Mouse (Mus musculus): Measurements from ENCODE around the gene Reep6. TPM values are rescaled to one million over a fixed set of nuclear protein-coding genes. Genes with fewer than 3 reads are reported as not detected.
"Not testable (repeated sequence)": the region's sequence is repeated elsewhere in the genome, so short reads cannot be mapped to it uniquely, and the experiment has no call there.

Reep6 gene
- polyA plus RNA-seq, 1 experiment from 2014 or later: 1.8 TPM

- Histone ChIP-seq H3K36me3 (ENCODE audit: control insufficient read depth, insufficient read depth) (no peaks in the 10 kb centered on the region), H3K9me3 (replicated peaks; ENCODE audit: control insufficient read depth, low read length) (no peaks in the 10 kb centered on the region), H3K27me3 (ENCODE audit: control insufficient read depth, insufficient read depth, low read length) (peaks cover 62% of the 10 kb centered on the region), H3K27ac (ENCODE audit: low read length) (no peak overlapping the region; the same call in 1 of the 2 replicates), H3K9ac (ENCODE audit: low read length) (no peak overlapping the region), H3K4me3 (ENCODE audit: low read length) (peak overlapping the region; percentile 30), H3K4me2 (ENCODE audit: low read depth, low read length) (peak overlapping the region; percentile 61), H3K4me1 (ENCODE audit: control insufficient read depth, insufficient read depth, low read length) (peaks cover 32% of the 10 kb centered on the region)
- 40% methylated on average over 13 of the region's 13 CpGs for WGBS
- peak; percentile 1; the same call in 1 of the 2 replicates for ATAC-seq (replicated peaks; ENCODE audit: extremely low read depth, insufficient read depth, low FRiP score)
Observed at GRCm38 (mm10) chr10:80343425-80343895, 13.7 kb downstream of the Reep6 start.

- peaks cover 38% of the 10 kb centered on the region for H3K4me1 ChIP-seq (ENCODE audit: control insufficient read depth, insufficient read depth, low read length)
- H3K9me3 ChIP-seq (replicated peaks; ENCODE audit: control insufficient read depth, low read length): no peaks in the 10 kb centered on the region
- H3K27ac ChIP-seq (ENCODE audit: low read length): peak overlapping the region; percentile 32; the same call in 1 of the 2 replicates
- no peak overlapping the region for H3K4me3 ChIP-seq (ENCODE audit: low read length)
- H3K36me3 ChIP-seq (ENCODE audit: control insufficient read depth, insufficient read depth): no peaks in the 10 kb centered on the region
- no peak overlapping the region for H3K9ac ChIP-seq (ENCODE audit: low read length)
- no peak for ATAC-seq (replicated peaks; ENCODE audit: extremely low read depth, insufficient read depth, low FRiP score)
- peaks cover 69% of the 10 kb centered on the region for H3K27me3 ChIP-seq (ENCODE audit: control insufficient read depth, insufficient read depth, low read length)
- H3K4me2 ChIP-seq (ENCODE audit: low read depth, low read length): no peak overlapping the region
- 22% methylated on average over 9 of the region's 9 CpGs for WGBS
Observed at GRCm38 (mm10) chr10:80344131-80344661, 14.4 kb downstream of the Reep6 start.

DNA sequence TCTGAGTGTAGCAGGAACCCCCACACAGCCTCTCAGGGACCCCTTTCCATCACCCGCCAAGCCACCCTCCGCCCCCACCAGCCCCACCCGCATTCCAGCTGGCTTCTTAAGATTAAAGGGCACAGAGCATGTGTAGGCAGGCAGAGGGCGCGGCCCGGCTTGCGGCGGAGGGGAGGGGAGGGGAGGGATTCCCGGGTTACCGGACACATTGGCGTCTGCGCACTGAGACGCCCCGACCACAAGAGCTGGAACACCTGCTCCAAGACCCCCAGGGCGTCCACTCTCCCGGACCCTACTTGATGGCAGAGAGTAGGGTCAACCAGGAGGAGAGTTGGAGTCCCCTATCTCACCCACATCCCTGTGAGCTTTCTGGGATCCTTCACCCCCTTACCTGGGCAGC is 15.4 kb downstream of the Reep6 start:
- Histone ChIP-seq H3K4me2 (ENCODE audit: low read depth, low read length) (peak overlapping the region; percentile 33; the same call in 1 of the 2 replicates), H3K27me3 (ENCODE audit: control insufficient read depth, insufficient read depth, low read length) (peaks cover 77% of the 10 kb centered on the region), H3K36me3 (ENCODE audit: control insufficient read depth, insufficient read depth) (no peaks in the 10 kb centered on the region), H3K4me3 (ENCODE audit: low read length) (no peak overlapping the region), H3K9me3 (replicated peaks; ENCODE audit: control insufficient read depth, low read length) (no peaks in the 10 kb centered on the region), H3K27ac (ENCODE audit: low read length) (no peak overlapping the region), H3K4me1 (ENCODE audit: control insufficient read depth, insufficient read depth, low read length) (peaks cover 38% of the 10 kb centered on the region), H3K9ac (ENCODE audit: low read length) (peak overlapping the region; percentile 22; the same call in 1 of the 2 replicates)
- WGBS: 10% methylated on average over 16 of the region's 16 CpGs
- ATAC-seq (replicated peaks; ENCODE audit: extremely low read depth, insufficient read depth, low FRiP score): no peak

GRCm38 (mm10) chr10:80345929-80346328 is 16.2 kb downstream of the Reep6 start:
- H3K4me3 ChIP-seq (ENCODE audit: low read length); H3K36me3 ChIP-seq (ENCODE audit: control insufficient read depth, insufficient read depth); H3K9ac ChIP-seq (ENCODE audit: low read length); H3K4me2 ChIP-seq (ENCODE audit: low read depth, low read length); H3K27ac ChIP-seq (ENCODE audit: low read length); ATAC-seq (replicated peaks; ENCODE audit: extremely low read depth, insufficient read depth, low FRiP score); H3K9me3 ChIP-seq (replicated peaks; ENCODE audit: control insufficient read depth, low read length): not testable (repeated sequence)
- Histone ChIP-seq H3K27me3 (ENCODE audit: control insufficient read depth, insufficient read depth, low read length) (peaks cover 74% of the 10 kb centered on the region), H3K4me1 (ENCODE audit: control insufficient read depth, insufficient read depth, low read length) (peaks cover 38% of the 10 kb centered on the region)
- 81% methylated on average over 5 of the region's 6 CpGs for WGBS

- H3K36me3 ChIP-seq (ENCODE audit: control insufficient read depth, insufficient read depth): no peaks in the 10 kb centered on the region
- ATAC-seq (replicated peaks; ENCODE audit: extremely low read depth, insufficient read depth, low FRiP score): no peak
- peak overlapping the region; percentile 64 for H3K9ac ChIP-seq (ENCODE audit: low read length)
- H3K4me3 ChIP-seq (ENCODE audit: low read length): peak overlapping the region; percentile 51
- no peak overlapping the region for H3K27ac ChIP-seq (ENCODE audit: low read length)
- H3K9me3 ChIP-seq (replicated peaks; ENCODE audit: control insufficient read depth, low read length): no peaks in the 10 kb centered on the region
- peak overlapping the region; percentile 64 for H3K4me2 ChIP-seq (ENCODE audit: low read depth, low read length)
- H3K4me1 ChIP-seq (ENCODE audit: control insufficient read depth, insufficient read depth, low read length): peaks cover 36% of the 10 kb centered on the region
- 6% methylated on average over 17 of the region's 17 CpGs for WGBS
- peaks cover 67% of the 10 kb centered on the region for H3K27me3 ChIP-seq (ENCODE audit: control insufficient read depth, insufficient read depth, low read length)
Observed at GRCm38 (mm10) chr10:80347514-80347967, 17.8 kb downstream of the Reep6 start.

- ATAC-seq (replicated peaks; ENCODE audit: extremely low read depth, insufficient read depth, low FRiP score): peak; percentile 55
- 2% methylated on average over 34 of the region's 42 CpGs for WGBS
- H3K4me3 ChIP-seq (ENCODE audit: low read length): peak within 1 kb of the TSS; percentile 51
- peak within 1 kb of the TSS; percentile 64 for H3K9ac ChIP-seq (ENCODE audit: low read length)
- H3K4me1 ChIP-seq (ENCODE audit: control insufficient read depth, insufficient read depth, low read length): peaks cover 29% of the 10 kb centered on the region
- H3K36me3 ChIP-seq (ENCODE audit: control insufficient read depth, insufficient read depth): no peaks in the 10 kb centered on the region
- H3K4me2 ChIP-seq (ENCODE audit: low read depth, low read length): peak within 1 kb of the TSS; percentile 64
- H3K27me3 ChIP-seq (ENCODE audit: control insufficient read depth, insufficient read depth, low read length): peaks cover 68% of the 10 kb centered on the region
- H3K27ac ChIP-seq (ENCODE audit: low read length): 0 out of 2 replicates have a peak within 1 kb of the TSS, but pooled peaks have one; percentile 22
- no peaks in the 10 kb centered on the region for H3K9me3 ChIP-seq (replicated peaks; ENCODE audit: control insufficient read depth, low read length)
Observed at GRCm38 (mm10) chr10:80348244-80348781, 18.6 kb downstream of the Reep6 start, which contains the start of gene Adamtsl5. Adamtsl5 (minus strand) TSS chr10:80348412.

DNA sequence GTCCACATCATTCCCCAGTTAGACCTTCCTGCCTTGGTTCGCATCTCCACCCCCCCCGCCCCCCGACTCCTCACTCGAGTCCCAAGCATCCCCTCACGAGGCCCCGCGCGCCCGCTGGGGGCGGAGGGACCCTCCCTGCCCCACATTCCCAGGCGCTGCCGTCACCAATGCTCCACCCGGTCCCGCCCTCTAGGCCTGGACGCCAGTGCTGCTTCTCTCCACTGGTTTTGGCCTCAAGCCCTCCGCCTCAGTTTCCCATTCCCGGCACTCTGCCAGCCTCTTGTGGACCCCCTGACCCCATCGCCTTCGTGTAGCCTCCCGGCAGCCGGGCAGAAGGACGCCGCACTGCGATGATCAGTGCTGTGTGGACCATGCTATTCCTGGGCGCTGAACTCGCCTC is 19.2 kb downstream of the Reep6 start:
- Histone ChIP-seq H3K27ac (ENCODE audit: low read length) (no peak overlapping the region), H3K9me3 (replicated peaks; ENCODE audit: control insufficient read depth, low read length) (no peaks in the 10 kb centered on the region)

DNA sequence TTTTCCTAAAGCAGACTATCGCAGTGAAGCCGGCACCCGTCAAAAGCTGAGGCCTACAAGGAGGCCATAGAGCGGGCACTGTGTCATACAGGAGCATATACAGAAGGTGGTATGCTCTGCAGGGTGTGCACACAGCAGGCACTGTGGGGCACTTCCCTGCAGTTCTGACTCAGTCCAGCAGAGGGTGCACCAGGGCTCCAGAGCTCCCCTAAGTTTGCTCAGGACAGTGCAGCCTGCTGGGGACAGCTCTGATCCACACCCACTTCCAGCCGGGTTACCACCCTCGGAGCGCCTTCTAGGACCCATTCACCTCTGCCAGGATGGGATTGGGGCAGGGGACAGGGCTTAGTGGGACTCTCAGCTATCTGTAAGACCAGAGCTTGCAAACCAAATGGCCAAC is 20.5 kb downstream of the Reep6 start:
- Histone ChIP-seq H3K9me3 (replicated peaks; ENCODE audit: control insufficient read depth, low read length) (no peaks in the 10 kb centered on the region), H3K9ac (ENCODE audit: low read length) (no peak overlapping the region), H3K27ac (ENCODE audit: low read length) (no peak overlapping the region), H3K27me3 (ENCODE audit: control insufficient read depth, insufficient read depth, low read length) (peaks cover 70% of the 10 kb centered on the region), H3K4me3 (ENCODE audit: low read length) (no peak overlapping the region), H3K4me2 (ENCODE audit: low read depth, low read length) (no peak overlapping the region), H3K36me3 (ENCODE audit: control insufficient read depth, insufficient read depth) (no peaks in the 10 kb centered on the region), H3K4me1 (ENCODE audit: control insufficient read depth, insufficient read depth, low read length) (peaks cover 13% of the 10 kb centered on the region)
- WGBS: 2% methylated on average over 7 of the region's 7 CpGs
- ATAC-seq (replicated peaks; ENCODE audit: extremely low read depth, insufficient read depth, low FRiP score): peak; percentile 49

More for the DNA sequence above, 19.2 kb downstream of the Reep6 start:
- H3K36me3 ChIP-seq (ENCODE audit: control insufficient read depth, insufficient read depth): no peaks in the 10 kb centered on the region
- H3K4me3 ChIP-seq (ENCODE audit: low read length): peak overlapping the region; percentile 51
- peaks cover 67% of the 10 kb centered on the region for H3K27me3 ChIP-seq (ENCODE audit: control insufficient read depth, insufficient read depth, low read length)
- peak overlapping the region; percentile 64 for H3K4me2 ChIP-seq (ENCODE audit: low read depth, low read length)
- ATAC-seq (replicated peaks; ENCODE audit: extremely low read depth, insufficient read depth, low FRiP score): 0 out of 2 replicates have a peak, but pooled peaks have one; percentile 7
- peak overlapping the region; percentile 64 for H3K9ac ChIP-seq (ENCODE audit: low read length)
- H3K4me1 ChIP-seq (ENCODE audit: control insufficient read depth, insufficient read depth, low read length): peaks cover 25% of the 10 kb centered on the region
- 16% methylated on average over 25 of the region's 26 CpGs for WGBS

- ATAC-seq (replicated peaks; ENCODE audit: extremely low read depth, insufficient read depth, low FRiP score): no peak
- no peaks in the 10 kb centered on the region for H3K36me3 ChIP-seq (ENCODE audit: control insufficient read depth, insufficient read depth)
- no peak overlapping the region for H3K9ac ChIP-seq (ENCODE audit: low read length)
- H3K9me3 ChIP-seq (replicated peaks; ENCODE audit: control insufficient read depth, low read length): no peaks in the 10 kb centered on the region
- no peak overlapping the region for H3K27ac ChIP-seq (ENCODE audit: low read length)
- peaks cover 14% of the 10 kb centered on the region for H3K4me1 ChIP-seq (ENCODE audit: control insufficient read depth, insufficient read depth, low read length)
- H3K4me2 ChIP-seq (ENCODE audit: low read depth, low read length): no peak overlapping the region
- peaks cover 73% of the 10 kb centered on the region for H3K27me3 ChIP-seq (ENCODE audit: control insufficient read depth, insufficient read depth, low read length)
- no peak overlapping the region for H3K4me3 ChIP-seq (ENCODE audit: low read length)
- 26% methylated on average over 11 of the region's 11 CpGs for WGBS
Observed at GRCm38 (mm10) chr10:80351896-80352295, 22.1 kb downstream of the Reep6 start.

Measured in heart, embryonic 16.5 days (tissue).